Mouse (Mus musculus): ENCODE data around the gene Btbd9. TPM values are rescaled to one million over a fixed set of nuclear protein-coding genes. Genes with fewer than 3 reads are reported as not detected.

Btbd9 gene
- polyA plus RNA-seq, 1 experiment from 2014 or later, result 57.3 TPM

GRCm38 (mm10) chr17:30395261-30395660, 181.0 kb downstream of the Btbd9 start:
- Histone ChIP-seq H3K27me3 (no peaks in the 10 kb centered on the region), H3K4me2 (no peak overlapping the region), H3K9me3 (peaks cover 3% of the 10 kb centered on the region; the same call in 1 of the 2 replicates), H3K4me1 (no peaks in the 10 kb centered on the region), H3K9ac (no peak overlapping the region), H3K4me3 (no peak overlapping the region), H3K36me3 (no peaks in the 10 kb centered on the region), H3K27ac (no peak overlapping the region)
- no peak for ATAC-seq (ENCODE audit: borderline replicate concordance, extremely low read depth, low FRiP score, low TSS enrichment)
- WGBS, result 81% methylated on average over 4 of the region's 4 CpGs

- 90% methylated on average over 4 of the region's 4 CpGs for WGBS
Observed at GRCm38 (mm10) chr17:30392031-30392430, 184.3 kb downstream of the Btbd9 start.

GRCm38 (mm10) chr17:30391220-30391619, 185.1 kb downstream of the Btbd9 start:
- no peak overlapping the region for H3K4me3 ChIP-seq
- ATAC-seq (ENCODE audit: borderline replicate concordance, extremely low read depth, low FRiP score, low TSS enrichment), result no peak

More at GRCm38 (mm10) chr17:30392031-30392430, 184.3 kb downstream of the Btbd9 start:
- Histone ChIP-seq H3K36me3 (no peaks in the 10 kb centered on the region), H3K27me3 (no peaks in the 10 kb centered on the region), H3K9ac (no peak overlapping the region), H3K4me1 (no peaks in the 10 kb centered on the region), H3K4me3 (no peak overlapping the region), H3K9me3 (no peaks in the 10 kb centered on the region), H3K4me2 (no peak overlapping the region), H3K27ac (no peak overlapping the region)
- no peak for ATAC-seq (ENCODE audit: borderline replicate concordance, extremely low read depth, low FRiP score, low TSS enrichment)

GRCm38 (mm10) chr17:30389686-30390085, 186.6 kb downstream of the Btbd9 start:
- no peak overlapping the region for H3K4me2 ChIP-seq
- H3K4me1 ChIP-seq, result no peaks in the 10 kb centered on the region
- H3K9ac ChIP-seq, result no peak overlapping the region
- no peak overlapping the region for H3K27ac ChIP-seq
- no peaks in the 10 kb centered on the region for H3K27me3 ChIP-seq
- no peaks in the 10 kb centered on the region for H3K36me3 ChIP-seq
- no peak overlapping the region for H3K4me3 ChIP-seq
- H3K9me3 ChIP-seq, result no peaks in the 10 kb centered on the region
- no peak for ATAC-seq (ENCODE audit: borderline replicate concordance, extremely low read depth, low FRiP score, low TSS enrichment)

More at GRCm38 (mm10) chr17:30391220-30391619, 185.1 kb downstream of the Btbd9 start:
- Histone ChIP-seq H3K4me1 (no peaks in the 10 kb centered on the region), H3K27me3 (no peaks in the 10 kb centered on the region), H3K36me3 (no peaks in the 10 kb centered on the region), H3K9ac (no peak overlapping the region), H3K4me2 (no peak overlapping the region), H3K27ac (no peak overlapping the region), H3K9me3 (no peaks in the 10 kb centered on the region)
- WGBS, result 83% methylated on average over 1 of the region's 1 CpGs

- H3K27me3 ChIP-seq, result no peaks in the 10 kb centered on the region
- no peaks in the 10 kb centered on the region for H3K9me3 ChIP-seq
- no peak overlapping the region for H3K4me2 ChIP-seq
- 50% methylated on average over 4 of the region's 4 CpGs for WGBS
- no peaks in the 10 kb centered on the region for H3K4me1 ChIP-seq
- H3K9ac ChIP-seq, result no peak overlapping the region
- no peak overlapping the region for H3K4me3 ChIP-seq
- H3K36me3 ChIP-seq, result no peaks in the 10 kb centered on the region
- no peak; the same call in 1 of the 2 replicates for ATAC-seq (ENCODE audit: borderline replicate concordance, extremely low read depth, low FRiP score, low TSS enrichment)
- H3K27ac ChIP-seq, result no peak overlapping the region
Observed at GRCm38 (mm10) chr17:30388817-30389216, 187.5 kb downstream of the Btbd9 start.

GRCm38 (mm10) chr17:30388391-30388790, 187.9 kb downstream of the Btbd9 start:
- Histone ChIP-seq H3K27me3 (no peaks in the 10 kb centered on the region), H3K9me3 (no peaks in the 10 kb centered on the region), H3K36me3 (no peaks in the 10 kb centered on the region), H3K4me1 (no peaks in the 10 kb centered on the region), H3K4me3 (no peak overlapping the region), H3K4me2 (no peak overlapping the region), H3K27ac (no peak overlapping the region), H3K9ac (no peak overlapping the region)
- ATAC-seq (ENCODE audit: borderline replicate concordance, extremely low read depth, low FRiP score, low TSS enrichment), result no peak
- WGBS, result 72% methylated on average over 3 of the region's 3 CpGs

- Histone ChIP-seq H3K9me3 (no peaks in the 10 kb centered on the region), H3K4me1 (no peaks in the 10 kb centered on the region), H3K36me3 (no peaks in the 10 kb centered on the region), H3K9ac (no peak overlapping the region), H3K4me2 (no peak overlapping the region), H3K27me3 (no peaks in the 10 kb centered on the region), H3K4me3 (no peak overlapping the region), H3K27ac (no peak overlapping the region)
- WGBS, result 75% methylated on average over 9 of the region's 9 CpGs
- ATAC-seq (ENCODE audit: borderline replicate concordance, extremely low read depth, low FRiP score, low TSS enrichment), result no peak
Observed at GRCm38 (mm10) chr17:30386241-30386640, 190.0 kb downstream of the Btbd9 start.

- Histone ChIP-seq H3K27me3 (no peaks in the 10 kb centered on the region), H3K9ac (no peak overlapping the region), H3K4me2 (no peak overlapping the region), H3K4me3 (no peak overlapping the region), H3K27ac (no peak overlapping the region), H3K4me1 (0 out of 2 replicates have a peak, but pooled peaks cover 3% of the 10 kb centered on the region), H3K9me3 (no peaks in the 10 kb centered on the region), H3K36me3 (no peaks in the 10 kb centered on the region)
- no peak for ATAC-seq (ENCODE audit: borderline replicate concordance, extremely low read depth, low FRiP score, low TSS enrichment)
- WGBS, result 83% methylated on average over 6 of the region's 6 CpGs
Observed at GRCm38 (mm10) chr17:30383649-30384048, 192.6 kb downstream of the Btbd9 start.

- ATAC-seq (ENCODE audit: borderline replicate concordance, extremely low read depth, low FRiP score, low TSS enrichment), result no peak
Observed at GRCm38 (mm10) chr17:30378221-30379010, 197.9 kb downstream of the Btbd9 start.

GRCm38 (mm10) chr17:30377754-30378153, 198.5 kb downstream of the Btbd9 start:
- ATAC-seq (ENCODE audit: borderline replicate concordance, extremely low read depth, low FRiP score, low TSS enrichment), result no peak
- peaks cover 10% of the 10 kb centered on the region; the same call in 1 of the 2 replicates for H3K4me1 ChIP-seq
- no peaks in the 10 kb centered on the region for H3K27me3 ChIP-seq
- H3K36me3 ChIP-seq, result no peaks in the 10 kb centered on the region
- WGBS, result 20% methylated on average over 1 of the region's 1 CpGs
- H3K9ac ChIP-seq, result no peak overlapping the region
- no peaks in the 10 kb centered on the region for H3K9me3 ChIP-seq
- no peak overlapping the region for H3K4me2 ChIP-seq
- no peak overlapping the region for H3K4me3 ChIP-seq
- H3K27ac ChIP-seq, result no peak overlapping the region

More at GRCm38 (mm10) chr17:30378221-30379010, 197.9 kb downstream of the Btbd9 start:
- Histone ChIP-seq H3K4me1 (peaks cover 10% of the 10 kb centered on the region; the same call in 1 of the 2 replicates), H3K27me3 (no peaks in the 10 kb centered on the region), H3K9ac (no peak overlapping the region), H3K27ac (no peak overlapping the region), H3K36me3 (no peaks in the 10 kb centered on the region), H3K4me3 (no peak overlapping the region), H3K4me2 (no peak overlapping the region), H3K9me3 (no peaks in the 10 kb centered on the region)
- WGBS, result 57% methylated on average over 5 of the region's 5 CpGs

- no peak overlapping the region for H3K27ac ChIP-seq
- no peaks in the 10 kb centered on the region for H3K9me3 ChIP-seq
- H3K27me3 ChIP-seq, result no peaks in the 10 kb centered on the region
- no peak overlapping the region for H3K4me2 ChIP-seq
- ATAC-seq (ENCODE audit: borderline replicate concordance, extremely low read depth, low FRiP score, low TSS enrichment), result no peak
- 59% methylated on average over 1 of the region's 1 CpGs for WGBS
- H3K36me3 ChIP-seq, result no peaks in the 10 kb centered on the region
- peaks cover 10% of the 10 kb centered on the region; the same call in 1 of the 2 replicates for H3K4me1 ChIP-seq
- no peak overlapping the region for H3K4me3 ChIP-seq
- no peak overlapping the region for H3K9ac ChIP-seq
Observed at GRCm38 (mm10) chr17:30375107-30375506, 201.2 kb downstream of the Btbd9 start.

GRCm38 (mm10) chr17:30368559-30368958, 207.7 kb downstream of the Btbd9 start:
- no peak overlapping the region for H3K27ac ChIP-seq
- H3K4me3 ChIP-seq, result no peak overlapping the region
- no peak for ATAC-seq (ENCODE audit: borderline replicate concordance, extremely low read depth, low FRiP score, low TSS enrichment)
- no peak overlapping the region for H3K4me2 ChIP-seq
- H3K9ac ChIP-seq, result no peak overlapping the region
- no peaks in the 10 kb centered on the region for H3K36me3 ChIP-seq
- 0 out of 2 replicates have a peak, but pooled peaks cover 5% of the 10 kb centered on the region for H3K4me1 ChIP-seq
- 50% methylated on average over 2 of the region's 2 CpGs for WGBS
- H3K9me3 ChIP-seq, result no peaks in the 10 kb centered on the region
- H3K27me3 ChIP-seq, result no peaks in the 10 kb centered on the region
